Mouse (Mus musculus): ENCODE measurements around the gene Rcan3.

- TF ChIP-seq POLR2A (IDR thresholded peaks at IDR 0.05; ENCODE audit: borderline replicate concordance, low read depth, low read length) (no peak), CTCF (IDR thresholded peaks at IDR 0.05; ENCODE audit: low read depth, low read length) (no peak)
Observed at GRCm38 (mm10) chr4:135381355-135381754, 52.3 kb downstream of the Rcan3 start.
